Mouse (Mus musculus) gastrocnemius, adult 2 months (tissue): ENCODE measurements around the gene Tbc1d8b. TPM values are rescaled to one million over a fixed set of nuclear protein-coding genes. Genes with fewer than 3 reads are reported as not detected.

Experiments used
- DNase-seq: peaks from one replicate; pipeline ENCODE4 v3.0.0; 2022
- H3K27ac ChIP-seq: fragments of 200-600 bp; 2 replicates; pipeline ENCODE4 v1.8.1; 2022; ENCODE audit warnings: mild to moderate bottlenecking
- H3K4me3 ChIP-seq: fragments of 200-600 bp; 2 replicates; pipeline ENCODE4 v1.8.1; 2022; ENCODE audit warnings: mild to moderate bottlenecking, moderate library complexity
- CTCF ChIP-seq: fragments of 200-600 bp; IDR thresholded peaks from 2 replicates; pipeline ENCODE4 v1.8.1; 2022; ENCODE audit warnings: antibody characterized with exemption, mild to moderate bottlenecking, moderate library complexity
- intact Hi-C: fragments of 180-260 bp; cut with DNase I; formaldehyde crosslinking; loops from one replicate; pipeline ENCODE4 v1.15.1; 2025
- long read RNA-seq, 2 experiments: library from polyadenylated mRNA; stranded (forward); transcript quantifications; one replicate each; pipeline ENCODE4 v2.0.0; 2021
- total RNA-seq, 2 experiments: library from RNA; stranded (reverse); gene quantifications; 2 replicates each; pipeline ENCODE4 v1.2.3; 2021

Gene Tbc1d8b
- total RNA-seq = 1 to 10 TPM; 4.4 to 4.6 TPM
- long read RNA-seq, experiment 1, partial matches to known transcripts = 1 of 1 reads
- long read RNA-seq, experiment 1, other reads (novel, unspliced or antisense) = 0 of 1 reads
- long read RNA-seq, experiment 2, partial matches to known transcripts = 0 of 1 reads
- long read RNA-seq, experiment 2, other reads (novel, unspliced or antisense) = 1 of 1 reads

- intact Hi-C loops = no loop called here
- TF ChIP-seq CTCF = no peak
- Histone ChIP-seq H3K27ac (peak within 1 kb of the TSS; percentile 87), H3K4me3 (peak within 1 kb of the TSS; percentile 83)
- peak; percentile 89 for DNase-seq
Observed at GRCm38 (mm10) chrX:139684775-139685695, at the start of gene Tbc1d8b. Tbc1d8b (plus strand) TSS chrX:139684996.

- H3K4me3 ChIP-seq = no peak overlapping the region
- TF ChIP-seq CTCF = no peak
- intact Hi-C loops = no loop called here
- no peak for DNase-seq
- no peak overlapping the region for H3K27ac ChIP-seq
Observed at GRCm38 (mm10) chrX:139639744-139640143, 45.1 kb upstream of the Tbc1d8b start.

- no peak for TF ChIP-seq CTCF
Observed at GRCm38 (mm10) chrX:139640418-139640817, 44.4 kb upstream of the Tbc1d8b start.

GRCm38 (mm10) chrX:139652226-139652625 lies 32.6 kb upstream of the Tbc1d8b start:
- Histone ChIP-seq H3K27ac (no peak overlapping the region), H3K4me3 (no peak overlapping the region)
- no peak for TF ChIP-seq CTCF
- no peak for DNase-seq
- intact Hi-C loops = no loop called here

More at GRCm38 (mm10) chrX:139640418-139640817, 44.4 kb upstream of the Tbc1d8b start:
- intact Hi-C loops = no loop called here
- Histone ChIP-seq H3K27ac (no peak overlapping the region), H3K4me3 (no peak overlapping the region)
- no peak for DNase-seq

- Histone ChIP-seq H3K27ac (peak overlapping the region; percentile 12; the same call in 1 of the 2 replicates), H3K4me3 (no peak overlapping the region)
- intact Hi-C loops = no loop called here
- no peak for DNase-seq
- TF ChIP-seq CTCF = no peak
Observed at GRCm38 (mm10) chrX:139653292-139653691, 31.5 kb upstream of the Tbc1d8b start.

GRCm38 (mm10) chrX:139654350-139655063 lies 30.3 kb upstream of the Tbc1d8b start:
- TF ChIP-seq CTCF = no peak
- peak; percentile 20 for DNase-seq
- no peak overlapping the region for H3K4me3 ChIP-seq
- intact Hi-C loops = no loop called here
- peak overlapping the region; percentile 38 for H3K27ac ChIP-seq

- H3K4me3 ChIP-seq = no peak overlapping the region
- H3K27ac ChIP-seq = no peak overlapping the region
- intact Hi-C loops = loop anchor here (2.0 kb wide), 1 partner anchor 245 kb away; no protein-coding TSS in a partner anchor
- no peak for DNase-seq
- peak; percentile 34; the same call in 1 of the 2 replicates for TF ChIP-seq CTCF
Observed at GRCm38 (mm10) chrX:139662111-139662510, 22.7 kb upstream of the Tbc1d8b start.

GRCm38 (mm10) chrX:139665829-139666228 lies 19.0 kb upstream of the Tbc1d8b start:
- DNase-seq = no peak
- H3K27ac ChIP-seq = no peak overlapping the region
- intact Hi-C loops = no loop called here
- H3K4me3 ChIP-seq = no peak overlapping the region
- TF ChIP-seq CTCF = peak; percentile 53

- H3K4me3 ChIP-seq = peak overlapping the region; percentile 83
- peak; percentile 13 for DNase-seq
- TF ChIP-seq CTCF = no peak
- intact Hi-C loops = no loop called here
- H3K27ac ChIP-seq = peak overlapping the region; percentile 87
Observed at GRCm38 (mm10) chrX:139684410-139684774, 404 bp upstream of the Tbc1d8b start.

GRCm38 (mm10) chrX:139714381-139714780 lies 29.6 kb downstream of the Tbc1d8b start, which contains the start of gene Gm15013:
Gm15013 (minus strand) TSS chrX:139714481.
- intact Hi-C loops = no loop called here
- Histone ChIP-seq H3K27ac (no peak within 1 kb of the TSS), H3K4me3 (no peak within 1 kb of the TSS)
- DNase-seq = no peak
- no peak for TF ChIP-seq CTCF

- intact Hi-C loops = no loop called here
- TF ChIP-seq CTCF = no peak
- H3K4me3 ChIP-seq = no peak overlapping the region
- DNase-seq = no peak
- no peak overlapping the region for H3K27ac ChIP-seq
Observed at GRCm38 (mm10) chrX:139722350-139722749, 37.6 kb downstream of the Tbc1d8b start.

GRCm38 (mm10) chrX:139730541-139730940 lies 45.7 kb downstream of the Tbc1d8b start:
- TF ChIP-seq CTCF = no peak
- Histone ChIP-seq H3K4me3 (no peak overlapping the region), H3K27ac (no peak overlapping the region)
- no peak for DNase-seq
- intact Hi-C loops = no loop called here
